Mouse (Mus musculus) brain, embryonic 18.5 days (tissue): ENCODE measurements around the gene Tmub2.
"Not testable (repeated sequence)": the region's sequence is repeated elsewhere in the genome, so short reads cannot be mapped to it uniquely, and the experiment has no call there.

Experiments used
- DNase-seq: peaks from one replicate; pipeline ENCODE4 v3.0.0-alpha.2; 2012; ENCODE audit warnings: low read depth, low spot score

Gene Tmub2

GRCm38 (mm10) chr11:102279595-102279994, 5.1 kb upstream of the Tmub2 start:
- no peak for DNase-seq

DNA sequence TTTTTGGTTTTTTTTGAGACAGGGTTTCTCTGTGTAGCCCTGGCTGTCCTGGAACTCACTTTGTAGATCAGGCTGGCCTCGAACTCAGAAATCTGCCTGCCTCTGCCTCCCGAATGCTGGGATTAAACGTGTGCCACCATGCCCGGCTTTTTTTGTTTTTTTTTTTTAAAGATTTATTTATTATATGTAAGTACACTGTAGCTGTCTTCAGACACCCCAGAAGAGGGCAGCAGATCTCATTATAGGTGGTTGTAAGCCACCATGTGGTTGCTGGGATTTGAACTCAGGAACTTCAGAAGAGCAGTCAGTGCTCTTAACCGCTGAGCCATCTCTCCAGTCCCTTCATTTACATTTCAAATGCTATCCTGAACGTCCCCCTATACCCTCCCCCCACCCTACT, 4.5 kb upstream of the Tmub2 start:
- DNase-seq: not testable (repeated sequence)

DNA sequence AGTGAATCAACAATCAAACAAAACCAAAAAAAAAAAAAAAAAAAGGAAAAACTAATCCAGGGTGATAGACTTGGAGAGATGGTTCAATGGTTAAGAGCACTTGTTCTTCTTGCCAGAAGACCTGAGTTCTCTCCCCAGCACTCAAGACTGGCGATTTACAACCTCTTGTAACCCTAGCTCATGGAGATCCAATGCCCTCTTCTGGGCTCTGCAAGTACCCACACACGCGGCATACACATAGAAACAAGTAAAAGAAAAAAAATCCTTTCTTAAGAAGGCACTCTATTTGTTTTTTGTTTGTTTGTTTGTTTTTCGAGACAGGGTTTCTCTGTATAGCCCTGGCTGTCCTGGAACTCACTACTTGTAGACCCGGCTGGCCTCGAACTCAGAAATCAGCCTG, 809 bp upstream of the Tmub2 start:
- no peak for DNase-seq

DNA sequence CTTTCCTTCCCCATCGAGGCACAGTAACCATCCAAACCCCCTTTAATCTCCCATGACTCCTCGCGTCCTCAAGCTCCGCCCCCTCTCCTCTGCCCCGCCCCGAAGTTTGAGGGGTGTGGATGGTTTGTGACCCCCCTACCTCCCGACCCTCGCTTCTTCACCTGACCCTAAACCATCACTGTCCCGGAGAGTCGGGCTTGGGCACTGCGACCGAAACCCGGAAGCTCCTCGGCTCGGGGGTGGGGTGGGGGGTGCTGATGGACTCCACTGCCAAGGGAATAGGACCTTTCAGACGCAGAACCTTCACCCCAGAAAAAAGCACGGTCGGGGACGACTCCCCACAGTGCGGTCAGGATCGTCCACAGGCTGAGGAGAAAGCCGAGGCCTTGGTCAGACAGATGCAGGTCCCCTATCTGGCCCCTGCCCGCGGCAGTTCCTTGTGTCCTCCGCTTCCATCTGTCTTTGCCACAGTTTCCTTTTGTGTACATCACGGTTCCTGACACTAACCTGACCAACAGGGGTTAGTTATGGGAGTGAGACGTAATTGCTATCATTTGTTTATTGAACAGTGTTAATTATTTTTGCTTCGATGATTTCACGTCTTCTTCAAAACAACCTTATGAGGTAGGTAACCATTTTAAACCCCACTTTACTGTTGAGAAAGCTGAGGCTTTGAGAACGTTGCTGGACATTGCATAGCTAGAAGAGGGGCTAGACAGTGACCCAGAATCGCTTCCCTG, 534 bp downstream of the Tmub2 start:
- DNase-seq: no peak

DNA sequence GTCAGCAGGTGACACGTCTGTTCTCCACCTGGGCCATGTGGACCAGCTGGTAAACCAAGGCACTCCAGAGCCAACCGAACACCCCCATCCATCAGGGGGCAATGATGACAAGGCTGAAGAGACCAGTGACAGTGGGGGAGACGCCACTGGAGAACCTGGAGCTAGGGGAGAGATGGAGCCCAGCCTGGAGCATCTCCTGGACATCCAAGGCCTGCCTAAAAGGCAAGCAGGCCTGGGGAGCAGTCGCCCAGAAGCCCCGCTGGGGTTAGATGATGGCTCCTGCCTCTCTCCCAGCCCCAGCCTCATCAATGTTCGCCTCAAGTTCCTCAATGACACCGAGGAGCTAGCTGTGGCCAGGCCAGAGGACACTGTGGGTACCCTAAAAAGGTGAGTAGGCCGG, 2.8 kb downstream of the Tmub2 start:
- DNase-seq: no peak

- DNase-seq: no peak
Observed at GRCm38 (mm10) chr11:102288027-102288804, 3.5 kb downstream of the Tmub2 start.

- DNase-seq: no peak
Observed at GRCm38 (mm10) chr11:102288913-102289312, 4.2 kb downstream of the Tmub2 start.

DNA sequence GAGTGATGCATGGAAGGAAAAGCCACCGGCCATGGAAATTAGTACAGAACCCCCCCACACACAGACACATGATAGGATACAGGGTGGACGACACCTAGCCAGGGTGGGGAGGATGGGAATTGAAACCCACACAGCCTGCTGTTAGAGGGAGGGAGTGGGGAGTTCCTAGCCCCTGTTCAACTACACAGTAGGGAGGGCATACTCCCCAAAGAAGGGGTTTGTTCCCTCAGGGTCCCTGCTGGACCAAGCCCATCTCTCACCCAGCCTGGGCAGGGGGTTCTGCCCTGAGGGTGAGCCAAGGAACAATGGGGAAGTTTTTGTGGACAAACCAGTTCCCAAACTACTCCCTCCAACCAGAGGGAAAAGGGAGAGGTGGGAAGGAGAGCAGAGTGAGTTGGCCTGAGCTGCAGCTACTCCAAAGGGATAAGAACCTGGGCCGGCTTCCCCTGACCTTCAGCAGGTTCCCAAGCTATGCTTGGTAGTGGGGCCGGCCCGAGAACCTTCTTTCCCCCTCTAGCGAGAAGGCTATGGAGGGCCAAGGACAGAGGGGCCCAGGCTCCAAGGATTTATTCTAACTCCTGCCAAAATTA, 4.9 kb downstream of the Tmub2 start:
- no peak for DNase-seq

DNA sequence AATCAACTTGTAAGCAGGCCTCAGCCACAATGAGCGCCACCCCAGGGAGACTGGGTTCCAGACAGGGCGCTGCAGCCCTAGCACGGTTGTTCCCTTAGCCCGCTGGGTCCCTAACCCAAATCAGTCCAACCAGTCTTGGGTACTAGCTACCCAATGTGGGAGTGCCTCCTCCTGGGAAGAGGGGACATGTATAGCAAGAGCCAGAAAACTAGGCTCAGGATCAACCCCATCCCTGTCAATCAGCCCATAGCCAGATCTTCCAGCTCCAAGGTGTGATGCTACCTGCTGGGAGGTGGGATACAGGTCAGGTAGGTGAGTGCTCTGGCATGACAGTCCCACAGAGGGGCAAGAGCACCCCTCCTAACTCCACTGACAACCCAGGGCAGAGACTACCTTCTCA, 5.4 kb downstream of the Tmub2 start:
- DNase-seq: no peak

- no peak for DNase-seq
Observed at GRCm38 (mm10) chr11:102291051-102291535, 6.4 kb downstream of the Tmub2 start.

DNA sequence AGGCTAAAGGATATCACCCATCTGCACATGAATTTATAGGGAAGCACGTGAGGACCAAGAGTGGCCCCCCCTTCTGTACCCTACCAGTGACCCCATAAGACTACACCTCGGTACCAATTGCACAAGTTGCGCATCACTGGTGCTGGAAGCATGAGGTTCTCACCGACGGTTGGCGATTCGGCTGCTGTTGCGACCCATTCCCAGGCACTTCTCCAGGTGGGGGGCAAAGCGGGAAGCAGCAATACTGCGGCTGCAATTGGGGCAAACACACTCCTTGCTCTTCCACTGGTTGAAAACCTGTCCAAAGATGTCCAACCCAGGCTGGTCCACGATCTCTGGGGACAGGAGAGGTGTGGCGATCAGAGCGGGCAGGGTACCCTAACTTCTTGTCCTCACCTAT, 9.2 kb downstream of the Tmub2 start:
- DNase-seq: no peak

GRCm38 (mm10) chr11:102294416-102294815, 9.7 kb downstream of the Tmub2 start:
- no peak for DNase-seq

- DNase-seq: no peak
Observed at GRCm38 (mm10) chr11:102294887-102295597, 10.3 kb downstream of the Tmub2 start.

GRCm38 (mm10) chr11:102295598-102296471, 11.1 kb downstream of the Tmub2 start:
- no peak for DNase-seq

DNA sequence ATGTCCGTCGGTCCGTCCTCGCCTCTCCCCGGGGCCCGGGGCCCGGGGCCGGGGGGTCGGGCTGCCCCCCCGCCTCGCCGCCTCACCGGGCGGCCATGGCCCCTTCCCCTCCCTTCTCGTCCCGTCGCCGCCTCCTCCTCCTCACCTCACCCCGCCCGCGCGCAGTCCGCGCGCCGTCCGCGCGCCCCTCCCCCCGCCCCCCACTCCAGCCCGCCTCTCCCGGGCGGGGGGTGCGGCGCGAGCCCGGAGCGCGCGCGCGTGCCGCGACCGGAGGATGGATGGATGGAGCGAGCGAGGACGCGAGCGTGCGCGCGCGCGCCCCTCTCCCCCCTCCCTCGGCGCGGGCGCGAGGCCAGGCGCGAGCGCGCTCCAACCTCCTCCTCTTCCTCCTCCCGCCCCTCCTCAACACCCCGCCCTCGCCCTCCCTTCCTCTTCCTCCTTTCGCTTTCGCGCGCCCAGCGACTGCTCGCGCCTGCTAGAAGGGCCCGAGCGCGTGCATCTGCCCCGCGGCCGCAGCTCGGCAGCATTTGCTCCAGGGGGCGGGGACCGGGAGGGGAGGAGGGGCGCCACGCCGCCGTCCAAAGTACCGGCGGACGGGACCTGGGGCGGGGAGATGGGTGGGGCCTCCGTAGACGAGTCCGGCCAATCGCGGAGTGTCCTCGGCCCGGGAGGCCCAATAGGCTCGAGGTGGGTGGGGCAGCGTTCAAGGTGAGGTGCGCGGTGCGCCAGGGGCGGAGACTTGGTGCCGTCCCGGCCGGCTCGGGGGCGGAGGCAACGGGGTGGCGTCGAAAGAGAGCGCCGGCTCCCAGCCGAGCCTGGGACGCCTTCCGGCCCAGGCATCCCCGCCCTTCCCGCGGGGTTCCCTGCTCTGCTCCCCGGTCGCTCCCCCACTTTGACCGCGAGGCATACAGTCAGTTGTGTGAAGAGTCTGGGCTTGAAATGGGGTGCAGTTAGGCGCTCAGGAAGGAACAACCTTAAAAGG, 12.1 kb downstream of the Tmub2 start, which contains the start of gene Atxn7l3:
Gene Atxn7l3, minus strand, starts transcription at position 141 of the 982 bp plus-strand sequence.
- DNase-seq: peak; percentile 96

DNA sequence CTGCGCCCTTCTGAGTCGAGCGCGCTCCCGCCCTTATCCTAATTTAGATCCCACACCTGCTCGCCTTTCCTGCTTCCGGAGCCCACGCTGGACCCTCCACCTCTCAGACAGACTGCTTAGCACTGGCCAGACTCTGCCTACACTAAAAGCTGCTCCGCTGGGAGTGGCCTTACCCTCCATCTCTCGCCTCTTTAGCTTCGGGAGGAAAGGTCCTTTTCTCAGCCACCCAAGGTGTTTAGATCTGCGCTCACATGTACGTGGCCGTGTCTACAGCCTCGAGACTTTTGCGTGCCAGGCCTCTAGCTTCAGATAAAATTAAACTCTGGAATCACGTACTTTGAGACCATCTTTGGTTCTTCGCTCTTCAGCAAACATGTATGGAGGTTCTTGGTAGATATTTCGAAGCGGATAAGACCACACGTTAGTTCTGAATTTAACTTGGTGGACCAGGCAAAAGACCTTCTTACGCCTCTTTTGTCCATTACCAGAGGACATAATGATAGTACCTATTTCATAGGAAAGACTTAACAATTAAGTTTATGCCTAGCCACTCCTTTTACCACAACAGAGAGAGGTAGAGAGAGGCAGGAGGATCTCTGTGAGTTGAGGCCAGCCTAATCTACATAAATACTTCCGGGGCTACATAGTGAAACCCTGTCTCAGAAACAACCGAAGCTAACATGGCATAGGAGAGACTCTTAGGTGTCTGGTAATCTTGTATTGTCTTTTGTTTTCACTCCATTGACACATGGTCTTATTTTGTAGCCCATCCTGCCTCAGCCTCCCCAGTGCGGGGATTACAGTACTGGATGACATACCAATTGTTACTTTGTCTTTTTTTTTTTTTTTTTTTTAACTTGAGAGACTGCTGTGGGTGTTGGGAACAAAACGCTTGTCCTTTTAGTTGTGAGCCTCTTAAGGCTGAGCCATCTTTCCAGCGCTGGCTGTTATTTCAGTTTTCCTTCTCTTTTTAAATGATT, 13.1 kb downstream of the Tmub2 start:
- DNase-seq: no peak

DNA sequence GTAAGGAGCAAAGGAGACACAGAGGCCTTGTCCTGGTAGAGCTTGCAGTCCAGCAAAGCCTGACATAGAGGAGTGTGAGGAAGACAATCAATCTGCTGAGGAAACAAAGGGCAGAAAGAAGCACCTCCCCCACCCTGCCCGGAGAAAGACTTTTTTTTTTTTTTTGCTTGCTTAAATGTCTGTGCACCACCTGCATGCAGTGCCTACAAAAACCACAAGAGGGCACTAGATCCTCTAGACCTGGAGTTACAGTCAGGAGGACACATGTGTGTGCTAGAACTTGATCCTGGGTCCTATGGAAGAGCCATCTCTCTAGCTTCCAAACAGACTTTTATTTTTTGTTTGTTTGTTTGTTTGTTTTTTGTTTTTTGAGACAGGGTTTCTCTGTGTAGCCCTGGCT, 15.1 kb downstream of the Tmub2 start:
- no peak for DNase-seq

- DNase-seq: no peak
Observed at GRCm38 (mm10) chr11:102304141-102304540, 19.4 kb downstream of the Tmub2 start.
